Mouse (Mus musculus): Measurements from ENCODE around the gene Abcb7. TPM values are rescaled to one million over a fixed set of nuclear protein-coding genes. Genes with fewer than 3 reads are reported as not detected.

The Abcb7 gene
- total and polyA plus RNA-seq, 3 experiments: 22.0 TPM; not detected in 1

DNA sequence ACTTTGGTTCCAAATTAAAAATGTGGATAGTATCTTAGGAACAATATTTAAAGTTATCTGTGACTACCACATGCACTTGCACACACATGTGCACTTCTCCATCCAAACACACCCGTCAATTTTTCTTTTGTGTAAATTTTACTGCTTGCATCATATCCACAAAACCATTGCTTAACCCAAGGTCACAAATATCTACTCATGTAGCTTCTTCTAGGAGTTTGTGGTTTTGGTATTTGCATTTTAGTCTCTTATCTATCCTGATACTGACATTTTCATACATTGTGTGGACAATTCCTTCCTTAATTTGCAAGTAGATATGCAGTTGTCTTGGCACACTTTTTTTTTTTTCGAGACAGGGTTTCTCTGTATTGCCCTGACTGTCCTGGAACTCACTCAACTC, 149.3 kb downstream of the Abcb7 start (continued):
- TF ChIP-seq BHLHE40 (IDR thresholded peaks at IDR 0.05; ENCODE audit: borderline replicate concordance, low read depth, low read length) (peak; percentile 65; the same call in 1 of the 2 replicates), TAL1 (IDR thresholded peaks at IDR 0.05; ENCODE audit: low read length) (peak; percentile 52), ZC3H11A (IDR thresholded peaks at IDR 0.05; ENCODE audit: low read depth, low read length) (no peak), MAX (IDR thresholded peaks at IDR 0.05; ENCODE audit: low read length) (peak; percentile 23; the same call in 1 of the 2 replicates), SIN3A (IDR thresholded peaks at IDR 0.05; ENCODE audit: low read length) (peak; percentile 65), MAFK (IDR thresholded peaks at IDR 0.05; ENCODE audit: borderline replicate concordance, low read depth, low read length) (peak; percentile 55; the same call in 1 of the 2 replicates), POLR2AphosphoS2 (IDR thresholded peaks at IDR 0.05; ENCODE audit: low read length) (no peak), RCOR1 (IDR thresholded peaks at IDR 0.05; ENCODE audit: low read depth, low read length) (peak; percentile 87)

DNA sequence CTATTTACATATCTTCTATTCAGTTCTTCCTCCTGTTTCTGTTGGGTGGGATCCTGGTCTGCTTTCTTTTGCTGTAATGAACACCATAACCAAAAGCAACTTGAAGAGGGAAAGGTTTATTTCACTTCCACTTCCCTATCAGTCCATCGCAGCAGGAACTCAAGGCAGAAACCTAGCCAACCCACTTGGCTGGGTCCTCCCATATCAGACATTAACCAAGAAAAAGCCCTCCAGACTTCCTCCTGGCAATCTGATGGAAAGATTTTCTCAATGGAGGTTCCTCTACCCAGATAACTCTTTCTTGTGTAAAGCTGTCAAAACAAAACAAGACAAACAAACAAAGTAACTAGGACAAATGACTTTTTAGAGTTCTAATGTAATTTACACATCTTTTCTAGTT, 151.2 kb downstream of the Abcb7 start:
- Histone ChIP-seq H3K79me2 (ENCODE audit: control insufficient read depth, insufficient read depth, low read length, poor library complexity) (no peaks in the 10 kb centered on the region), H3K4me1 (ENCODE audit: control insufficient read depth in 1 of 2, insufficient read depth in 2 of 2, low read length in 2 of 2) (peaks cover 0 to 6% of the 10 kb centered on the region in 2 experiments; a peak in 1 of 4 replicates), H3K4me3 (ENCODE audit: control insufficient read depth in 1 of 2, insufficient read depth in 1 of 2, low read depth in 2 of 2, low read length in 2 of 2) (no peak overlapping the region), H3K9ac (ENCODE audit: control insufficient read depth, low read depth, low read length, poor library complexity, severe bottlenecking) (no peak overlapping the region), H3K27me3 (ENCODE audit: control insufficient read depth in 1 of 2, insufficient read depth in 2 of 2, low read length in 2 of 2) (no peaks in the 10 kb centered on the region), H3K9me3 (replicated peaks; ENCODE audit: insufficient read depth, low read length) (no peaks in the 10 kb centered on the region), H3K27ac (ENCODE audit: control insufficient read depth, low read depth, low read length) (no peak overlapping the region), H3K36me3 (ENCODE audit: control insufficient read depth in 1 of 2, insufficient read depth in 2 of 2, low read length in 2 of 2) (peaks cover 0 to 19% of the 10 kb centered on the region in 2 experiments; a peak in 2 of 4 replicates)
- peak; percentile 76 for DNase-seq (ENCODE audit: low read depth, low spot score)
- TF ChIP-seq TAL1 (IDR thresholded peaks at IDR 0.05; ENCODE audit: low read length) (peak; percentile 73), RAD21 (IDR thresholded peaks at IDR 0.05; ENCODE audit: low read depth, low read length) (no peak), ZNF384 (IDR thresholded peaks at IDR 0.05; ENCODE audit: low read depth, low read length) (0 out of 2 replicates have a peak, but pooled peaks have one; percentile 20), ETS1 (IDR thresholded peaks at IDR 0.05; ENCODE audit: low read depth, low read length) (peak; percentile 70), POLR2AphosphoS5 (IDR thresholded peaks at IDR 0.05; ENCODE audit: borderline replicate concordance, low read depth, low read length) (no peak), RCOR1 (IDR thresholded peaks at IDR 0.05; ENCODE audit: low read depth, low read length) (peak; percentile 93), MXI1 (IDR thresholded peaks at IDR 0.05; ENCODE audit: low read depth, low read length) (peak; percentile 32; the same call in 1 of the 2 replicates), ZC3H11A (IDR thresholded peaks at IDR 0.05; ENCODE audit: low read depth, low read length) (no peak), TCF12 (IDR thresholded peaks at IDR 0.05; ENCODE audit: low read depth, low read length) (peak; percentile 82), EP300 (IDR thresholded peaks at IDR 0.05; ENCODE audit: low read depth in 1 of 2, low read length in 2 of 2) (peak; percentile 89 to 91), SIN3A (IDR thresholded peaks at IDR 0.05; ENCODE audit: low read length) (peak; percentile 59), GATA1 (IDR thresholded peaks at IDR 0.05; ENCODE audit: low read depth, low read length) (peak; percentile 86)

DNA sequence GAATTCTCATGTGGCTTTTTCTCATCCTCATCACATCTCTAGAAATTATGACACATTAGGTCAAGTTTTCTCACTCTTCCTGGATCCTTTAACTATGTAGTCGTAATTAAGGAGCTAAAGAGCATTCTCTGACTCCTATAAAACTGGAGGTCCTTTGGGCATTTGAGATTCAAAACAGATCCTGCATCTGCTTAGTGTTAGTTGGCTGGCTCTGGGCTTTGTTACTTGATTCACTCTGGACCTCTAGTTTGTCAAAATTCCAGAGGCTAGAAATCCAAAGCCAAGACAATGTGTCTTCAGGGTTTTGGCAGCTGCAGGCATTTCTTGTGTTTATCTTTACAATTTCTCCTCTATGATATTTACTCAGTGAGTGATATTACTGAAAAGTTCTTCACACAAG, 157.1 kb downstream of the Abcb7 start:
- H3K79me2 ChIP-seq (ENCODE audit: control insufficient read depth, insufficient read depth, low read length, poor library complexity): no peaks in the 10 kb centered on the region
- no peaks in the 10 kb centered on the region for H3K9me3 ChIP-seq (replicated peaks; ENCODE audit: insufficient read depth, low read length)
- H3K4me1 ChIP-seq (ENCODE audit: control insufficient read depth in 1 of 2, insufficient read depth in 2 of 2, low read length in 2 of 2): peaks cover 0 to 9% of the 10 kb centered on the region in 2 experiments; a peak in 3 of 4 replicates
- no peak overlapping the region for H3K27ac ChIP-seq (ENCODE audit: control insufficient read depth, low read depth, low read length)
- no peak for TF ChIP-seq NRF1 (IDR thresholded peaks at IDR 0.05; ENCODE audit: insufficient read depth, low read depth, low read length, poor library complexity, severe bottlenecking)
- no peak for TF ChIP-seq HCFC1 (IDR thresholded peaks at IDR 0.05; ENCODE audit: low read depth, low read length)
- no peak for TF ChIP-seq GABPA (IDR thresholded peaks at IDR 0.05; ENCODE audit: low read depth, low read length)
- no peak for TF ChIP-seq ETS1 (IDR thresholded peaks at IDR 0.05; ENCODE audit: low read depth, low read length)
- no peak for TF ChIP-seq GATA1 (IDR thresholded peaks at IDR 0.05; ENCODE audit: low read depth, low read length)
- no peak for TF ChIP-seq UBTF (IDR thresholded peaks at IDR 0.05; ENCODE audit: borderline replicate concordance, insufficient read depth, low read depth, low read length)
- TF ChIP-seq MXI1 (IDR thresholded peaks at IDR 0.05; ENCODE audit: low read depth, low read length): no peak
- no peak for TF ChIP-seq POLR2AphosphoS2 (IDR thresholded peaks at IDR 0.05; ENCODE audit: low read length)
- no peak for TF ChIP-seq RAD21 (IDR thresholded peaks at IDR 0.05; ENCODE audit: low read depth, low read length)
- no peak overlapping the region for H3K4me3 ChIP-seq (ENCODE audit: control insufficient read depth in 1 of 2, insufficient read depth in 1 of 2, low read depth in 2 of 2, low read length in 2 of 2)
- no peak for DNase-seq (ENCODE audit: low read depth, low spot score)
- H3K9ac ChIP-seq (ENCODE audit: control insufficient read depth, low read depth, low read length, poor library complexity, severe bottlenecking): no peak overlapping the region
- peaks cover 0 to 15% of the 10 kb centered on the region in 2 experiments; a peak in 2 of 4 replicates for H3K36me3 ChIP-seq (ENCODE audit: control insufficient read depth in 1 of 2, insufficient read depth in 2 of 2, low read length in 2 of 2)
- no peaks in the 10 kb centered on the region for H3K27me3 ChIP-seq (ENCODE audit: control insufficient read depth in 1 of 2, insufficient read depth in 2 of 2, low read length in 2 of 2)
